Mouse (Mus musculus) kidney, postnatal 10 days (tissue): ENCODE data around the gene Mettl24.
A peak's percentile ranks its signal among the peaks of the same experiment; 100 is the strongest.

Experiments used
- DNase-seq: peaks from one replicate; pipeline ENCODE4 v3.0.0; 2021; ENCODE audit warnings: mixed read lengths

Gene Mettl24

DNA sequence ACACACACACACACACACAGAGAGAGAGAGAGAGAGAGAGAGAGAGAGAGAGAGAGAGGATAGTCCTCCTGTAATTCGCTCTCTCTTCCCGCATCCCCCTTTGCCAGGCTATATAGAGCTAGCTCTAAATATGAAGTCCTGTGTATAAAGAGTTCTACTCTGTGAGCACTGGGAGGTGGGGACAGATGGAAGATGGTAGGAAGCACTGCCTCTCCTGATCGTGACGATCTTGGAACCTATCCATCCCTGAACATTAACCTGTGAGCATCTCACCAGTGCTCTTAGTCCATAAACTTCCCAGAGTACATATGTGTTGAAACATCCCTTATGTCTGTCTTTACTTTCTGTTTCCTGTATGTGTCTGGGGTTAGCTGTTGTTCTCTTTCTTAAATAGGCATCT lies 3.9 kb downstream of the Mettl24 start:
- DNase-seq: no peak

- DNase-seq: no peak
Observed at GRCm38 (mm10) chr10:40687407-40687806, 4.3 kb downstream of the Mettl24 start.

- no peak for DNase-seq
Observed at GRCm38 (mm10) chr10:40688266-40688665, 5.2 kb downstream of the Mettl24 start.

- DNase-seq: no peak
Observed at GRCm38 (mm10) chr10:40688873-40689272, 5.8 kb downstream of the Mettl24 start.

DNA sequence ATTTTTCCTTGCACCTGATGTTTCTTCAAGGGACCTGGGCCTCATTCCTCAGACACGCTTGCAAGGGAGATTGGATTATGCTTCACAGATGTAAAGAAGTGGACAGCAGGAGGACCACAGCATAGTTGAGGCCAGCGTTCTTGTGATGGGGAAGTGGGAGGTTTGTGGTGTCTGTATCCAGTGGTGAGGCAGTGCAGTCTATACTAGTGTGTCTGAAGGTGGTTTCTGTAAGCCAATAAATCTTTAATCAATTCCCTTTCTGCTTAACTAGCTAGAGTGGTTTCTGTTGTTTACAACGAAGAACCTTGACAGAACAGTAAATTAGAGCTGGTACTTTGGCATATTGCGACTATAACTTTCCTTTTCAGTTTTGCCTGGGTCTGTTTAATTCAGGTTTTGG lies 15.6 kb downstream of the Mettl24 start:
- no peak for DNase-seq

DNA sequence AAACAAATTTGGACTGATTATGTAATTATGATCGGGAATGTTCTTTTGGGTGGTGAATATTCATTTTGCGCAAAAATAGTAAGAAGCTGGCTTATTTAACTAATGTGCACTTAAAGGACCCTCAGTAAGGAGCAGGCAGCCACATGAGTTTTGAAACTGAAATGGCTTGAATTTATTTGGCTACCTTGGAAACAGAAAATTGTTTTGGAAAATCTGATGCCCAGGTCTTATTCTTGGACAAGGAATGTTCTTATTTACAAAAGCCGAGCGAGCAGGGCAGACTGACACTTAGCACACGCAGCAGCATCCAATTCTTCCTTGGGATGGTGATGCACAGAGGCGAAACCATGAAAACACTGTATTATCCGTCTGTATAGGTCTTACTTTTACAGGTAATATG lies 28.0 kb downstream of the Mettl24 start:
- no peak for DNase-seq

- peak; percentile 59 for DNase-seq
Observed at GRCm38 (mm10) chr10:40713018-40713608, 30.0 kb downstream of the Mettl24 start.

DNA sequence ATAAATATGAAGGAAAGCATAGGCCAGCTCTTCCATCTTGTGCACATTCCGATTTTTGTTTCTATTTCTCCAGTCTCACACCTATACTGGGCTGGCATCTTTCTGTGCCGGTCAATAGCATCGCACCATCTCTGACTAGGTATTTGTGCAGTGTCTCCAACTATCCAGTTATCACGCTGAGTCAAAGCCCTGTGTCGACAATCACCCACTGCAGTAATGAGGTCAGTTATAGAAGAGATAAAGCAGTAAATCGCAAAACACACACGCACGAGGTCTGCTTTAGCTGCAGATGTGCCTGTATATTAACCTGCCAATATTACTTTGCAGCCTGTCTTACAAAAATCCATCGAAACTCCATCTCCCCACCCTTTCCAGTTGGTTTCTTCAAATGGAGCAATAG lies 30.7 kb downstream of the Mettl24 start:
- DNase-seq: no peak

DNA sequence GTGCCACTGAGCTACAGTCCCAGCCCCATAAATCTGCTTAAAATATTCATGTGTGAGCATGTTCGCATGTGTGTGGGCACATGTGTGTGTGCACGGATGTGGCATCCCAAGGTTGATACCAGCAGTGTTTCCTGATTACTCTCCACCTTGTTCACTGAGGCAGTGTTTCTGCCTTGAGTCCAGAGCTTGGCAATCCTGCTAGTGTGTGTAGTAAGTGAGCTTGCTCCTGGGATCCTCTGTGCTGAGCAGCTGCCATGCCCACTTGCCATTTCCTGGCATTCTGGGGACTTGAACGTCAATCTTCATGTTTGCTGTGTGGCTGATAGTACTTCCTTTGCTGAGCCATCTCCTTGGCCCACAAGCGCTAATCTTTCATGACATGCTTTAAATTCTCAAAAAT lies 32.1 kb downstream of the Mettl24 start:
- DNase-seq: peak; percentile 31

DNA sequence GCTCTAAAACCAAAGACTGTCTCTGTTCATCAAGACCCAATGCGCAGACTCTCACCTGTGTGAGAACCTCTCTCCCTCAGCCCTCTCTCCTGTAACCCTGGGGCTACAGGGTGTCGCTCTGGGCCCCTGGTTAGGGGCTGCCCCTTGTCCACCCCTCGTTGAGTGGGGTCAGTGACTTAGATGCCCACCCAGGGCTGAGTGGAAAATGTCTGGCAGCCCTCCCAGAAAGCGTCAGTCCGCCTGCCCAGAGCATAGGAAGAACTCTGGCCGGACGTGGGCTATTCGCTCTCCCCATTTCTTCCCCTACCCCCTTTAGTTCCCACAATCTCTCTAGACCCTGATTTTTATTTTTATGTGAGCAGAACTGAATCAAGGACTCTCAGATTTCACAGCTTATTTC lies 33.2 kb downstream of the Mettl24 start:
- peak; percentile 31 for DNase-seq

DNA sequence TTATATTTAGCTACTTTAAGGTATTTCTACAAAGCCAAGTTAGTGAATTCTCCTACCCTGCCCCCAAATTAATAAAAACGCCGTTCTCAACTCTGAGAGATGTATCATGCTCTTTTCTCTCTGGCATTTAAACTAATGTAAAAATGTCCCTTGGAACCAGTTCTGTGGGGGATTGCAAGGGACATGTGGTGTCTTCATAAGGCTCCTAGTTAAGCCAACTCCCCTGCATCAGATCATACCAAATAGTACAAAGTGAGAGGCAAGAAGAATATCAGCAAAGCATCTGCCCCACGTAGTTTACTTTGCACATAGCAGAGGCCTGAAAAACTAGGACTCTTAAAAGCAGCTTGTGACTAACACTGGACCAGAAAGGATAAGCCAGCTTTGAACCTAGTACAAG lies 33.6 kb downstream of the Mettl24 start:
- DNase-seq: no peak

DNA sequence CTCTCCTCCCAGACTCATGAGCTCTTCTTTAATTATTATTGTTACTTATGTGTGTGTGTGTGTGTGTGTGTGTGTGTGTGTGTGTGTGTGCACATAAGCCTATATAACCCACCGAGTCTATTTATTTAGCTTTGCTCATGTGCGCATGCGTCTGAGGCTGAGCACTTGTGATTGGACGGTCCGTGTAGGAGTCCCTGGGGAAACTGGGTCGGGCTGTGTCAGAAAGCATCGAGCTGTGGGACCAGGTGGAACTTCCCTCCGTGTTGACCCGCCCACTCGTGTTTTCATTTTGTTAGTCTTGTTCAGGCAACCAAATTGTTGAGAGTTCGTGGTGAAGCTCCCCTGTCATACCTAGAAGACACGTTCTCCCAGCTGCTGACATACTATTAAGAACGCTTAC lies 35.3 kb downstream of the Mettl24 start:
- DNase-seq: no peak

DNA sequence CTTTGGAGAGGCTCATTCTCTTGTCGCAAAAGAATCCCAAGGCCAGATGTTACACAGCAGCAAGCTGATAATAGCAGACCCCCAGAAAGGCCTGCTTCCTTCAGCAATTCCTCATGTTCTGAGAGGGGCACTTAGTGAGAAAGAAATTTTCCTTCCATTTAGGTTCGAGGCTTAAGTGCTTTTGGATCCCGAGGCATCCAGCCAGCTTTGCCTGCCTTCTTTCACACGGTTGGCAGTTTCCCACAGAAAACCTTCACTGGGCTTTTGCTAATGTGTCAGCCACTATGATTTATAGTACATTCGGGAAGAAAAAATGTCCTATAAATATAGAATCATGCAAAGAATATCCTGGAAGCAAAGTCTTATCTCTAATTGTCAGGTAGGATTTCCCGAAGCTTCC lies 36.0 kb downstream of the Mettl24 start:
- peak; percentile 40 for DNase-seq

DNA sequence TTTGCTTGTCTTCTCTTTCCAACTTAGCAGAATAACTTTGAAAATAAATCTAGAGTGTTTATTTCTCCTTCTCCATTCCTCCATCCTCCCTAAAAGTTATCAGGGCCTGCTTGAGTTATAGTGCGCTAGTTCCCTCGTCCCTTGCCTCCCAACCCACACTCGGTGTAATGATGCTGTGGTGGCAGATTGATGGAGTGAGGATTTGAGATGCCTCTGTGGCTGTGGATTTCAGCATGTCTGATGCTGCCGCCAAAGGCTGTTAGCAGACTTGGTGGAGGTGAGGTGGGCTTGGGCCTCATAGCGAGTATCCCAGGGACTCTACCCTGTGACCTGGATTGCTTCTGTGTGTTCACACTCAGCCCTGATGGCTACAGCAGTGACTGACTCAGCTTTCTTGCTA lies 37.8 kb downstream of the Mettl24 start:
- DNase-seq: no peak

DNA sequence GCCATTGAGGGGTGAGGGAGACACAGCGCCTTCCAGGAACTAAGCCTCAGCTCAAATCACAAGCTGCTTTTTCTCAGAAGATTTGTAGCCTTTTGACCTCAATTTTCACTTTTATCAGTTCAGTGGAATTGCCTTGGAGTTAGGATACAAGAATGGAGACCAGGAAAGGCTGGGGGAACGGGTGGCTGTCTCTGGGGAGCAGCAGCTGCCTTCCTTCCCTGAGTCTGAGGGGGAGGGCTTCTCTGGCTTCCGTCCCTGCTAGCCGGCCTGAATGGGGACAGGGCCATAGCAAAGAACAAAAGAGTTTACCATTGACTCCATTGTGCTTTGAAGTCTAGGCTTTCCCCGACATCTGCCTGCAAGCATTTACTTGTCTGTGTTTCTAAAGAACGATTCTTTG lies 41.3 kb downstream of the Mettl24 start:
- peak; percentile 66 for DNase-seq

- DNase-seq: peak; percentile 48
Observed at GRCm38 (mm10) chr10:40725066-40725465, 42.0 kb downstream of the Mettl24 start.

DNA sequence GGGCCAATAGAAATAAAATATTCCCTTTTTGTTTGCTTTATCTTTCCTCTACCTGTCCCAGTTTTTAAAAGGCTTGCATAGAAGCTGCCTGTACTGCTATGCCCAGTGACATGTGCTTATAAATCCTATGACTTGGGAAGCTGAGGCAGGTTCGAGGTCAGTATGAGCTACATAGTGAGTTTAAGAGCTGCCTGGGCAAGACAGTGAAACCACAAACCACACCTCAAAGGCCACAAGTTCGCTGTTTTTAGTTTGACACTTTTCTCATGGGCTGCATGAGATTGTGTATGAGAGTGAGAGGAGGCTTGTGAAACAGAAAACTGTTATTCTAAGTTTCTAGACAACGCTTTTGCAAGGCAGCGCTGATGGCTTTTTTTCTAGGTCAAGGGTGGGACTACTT lies 42.4 kb downstream of the Mettl24 start:
- DNase-seq: no peak

- no peak for DNase-seq
Observed at GRCm38 (mm10) chr10:40726288-40726902, 43.3 kb downstream of the Mettl24 start.

DNA sequence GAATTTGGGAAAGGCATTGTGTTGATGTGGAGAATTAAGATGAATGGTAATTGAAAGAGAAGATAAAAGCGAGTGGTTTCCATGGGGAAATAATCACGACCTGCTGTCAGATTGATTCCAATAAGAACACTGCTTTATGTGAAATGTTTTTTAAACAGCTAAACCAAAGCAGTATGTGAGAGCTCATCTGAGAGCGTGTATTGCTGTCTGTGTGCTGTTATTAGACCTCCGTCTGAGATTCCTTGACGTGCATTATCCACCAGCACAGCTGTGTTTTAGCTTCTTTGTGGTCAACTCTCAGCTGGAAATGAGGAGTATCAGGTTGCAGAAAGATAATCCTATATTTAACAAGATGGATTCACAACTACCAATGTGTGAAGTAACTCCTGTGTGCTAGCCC lies 43.9 kb downstream of the Mettl24 start:
- no peak for DNase-seq

GRCm38 (mm10) chr10:40730200-40730599 lies 47.1 kb downstream of the Mettl24 start:
- no peak for DNase-seq

- DNase-seq: no peak
Observed at GRCm38 (mm10) chr10:40733291-40733690, 50.2 kb downstream of the Mettl24 start.

DNA sequence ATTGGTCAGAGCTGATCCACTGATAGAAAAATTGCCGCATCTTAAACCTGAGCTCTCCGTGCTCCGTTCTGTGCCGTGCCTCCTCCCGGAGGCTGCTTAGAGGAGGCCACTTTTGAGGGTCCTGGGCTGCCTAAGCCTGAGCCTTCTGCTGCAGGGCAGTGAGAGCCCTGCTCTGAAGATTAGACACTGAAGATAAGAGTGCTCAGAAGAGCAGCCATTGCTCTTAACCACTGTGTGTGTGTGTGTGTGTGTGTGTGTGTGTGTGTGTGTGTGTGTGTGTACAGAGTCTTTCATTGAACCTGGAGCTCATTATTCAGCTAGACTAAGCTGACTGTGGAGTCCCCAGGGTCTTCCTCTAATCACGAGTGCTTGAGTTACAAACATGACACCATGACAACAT lies 53.1 kb downstream of the Mettl24 start:
- no peak for DNase-seq

GRCm38 (mm10) chr10:40737274-40738112 lies 54.4 kb downstream of the Mettl24 start:
- no peak for DNase-seq

- no peak for DNase-seq
Observed at GRCm38 (mm10) chr10:40740696-40741095, 57.6 kb downstream of the Mettl24 start.
